Mouse (Mus musculus): ENCODE results near the gene Gtf3c5. TPM values are rescaled to one million over a fixed set of nuclear protein-coding genes. Genes with fewer than 3 reads are reported as not detected.

Gtf3c5 gene
- 11.6 and 12.4 TPM in 2 replicates for polyA plus RNA-seq (2015; fragmentation: Nextera tagmentation; extraction: Ambion mirVana)

GRCm38 (mm10) chr2:28583651-28584050 is at the start of gene Gtf3c5:
Gene Gtf3c5, minus strand, starts transcription at chr2:28583751.

GRCm38 (mm10) chr2:28621664-28622171 is 38.2 kb upstream of the Gtf3c5 start, which contains the start of gene Gfi1b:
Gene Gfi1b, minus strand, starts transcription at chr2:28621982.

GRCm38 (mm10) chr2:28563303-28563702 is 20.2 kb downstream of the Gtf3c5 start, which contains the start of gene Cel:
Gene Cel, minus strand, starts transcription at chr2:28563403.

Small RNA genes lying within 50 kb of the gene (microRNA-seq; reads per million reads assigned to microRNA genes)
- 0 reads per million in 2 experiments for gene Gm22824

Other genes with a start within 250 kb of the Gtf3c5 start
- gene Ppp1r26, start 137.0 kb downstream of the Gtf3c5 start, polyA plus RNA-seq (2015; fragmentation: Nextera tagmentation; extraction: Ambion mirVana) = 1.3 and 1.6 TPM in 2 replicates
- gene 1700007K13Rik, start 117.4 kb downstream of the Gtf3c5 start, polyA plus RNA-seq (2015; fragmentation: Nextera tagmentation; extraction: Ambion mirVana) = not detected in 2 replicates
- 42.1 and 44.5 TPM in 2 replicates for gene Mrps2, start 115.7 kb downstream of the Gtf3c5 start, polyA plus RNA-seq (2015; fragmentation: Nextera tagmentation; extraction: Ambion mirVana)
- 0.55 and 1.0 TPM in 2 replicates for gene Gbgt1, start 86.9 kb downstream of the Gtf3c5 start, polyA plus RNA-seq (2015; fragmentation: Nextera tagmentation; extraction: Ambion mirVana)
- 2.2 and 3.8 TPM in 2 replicates for gene Gm10134, start 77.7 kb downstream of the Gtf3c5 start, polyA plus RNA-seq (2015; fragmentation: Nextera tagmentation; extraction: Ambion mirVana)
- 33.4 and 35.1 TPM in 2 replicates for gene Ralgds, start 70.6 kb downstream of the Gtf3c5 start, polyA plus RNA-seq (2015; fragmentation: Nextera tagmentation; extraction: Ambion mirVana)
- gene Cel, start 20.3 kb downstream of the Gtf3c5 start, polyA plus RNA-seq (2015; fragmentation: Nextera tagmentation; extraction: Ambion mirVana) = not detected in 2 replicates
- gene Gfi1b, start 38.2 kb upstream of the Gtf3c5 start, polyA plus RNA-seq (2015; fragmentation: Nextera tagmentation; extraction: Ambion mirVana) = 0.08 TPM in 1 of 2 replicates, not detected in the other
- 8.8 and 9.4 TPM in 2 replicates for gene Tsc1, start 57.5 kb upstream of the Gtf3c5 start, polyA plus RNA-seq (2015; fragmentation: Nextera tagmentation; extraction: Ambion mirVana)
- gene Spaca9, start 116.0 kb upstream of the Gtf3c5 start, polyA plus RNA-seq (2015; fragmentation: Nextera tagmentation; extraction: Ambion mirVana) = 0.62 and 0.94 TPM in 2 replicates
- gene Ak8, start 116.4 kb upstream of the Gtf3c5 start, polyA plus RNA-seq (2015; fragmentation: Nextera tagmentation; extraction: Ambion mirVana) = 0.21 and 0.27 TPM in 2 replicates